Mouse (Mus musculus): ENCODE results near the gene Rsph3a. TPM values are rescaled to one million over a fixed set of nuclear protein-coding genes. Genes with fewer than 3 reads are reported as not detected.
"Not testable (repeated sequence)": the region's sequence is repeated elsewhere in the genome, so short reads cannot be mapped to it uniquely, and the experiment has no call there.

Rsph3a gene
- polyA plus RNA-seq, 1 experiment from 2014 or later: 61.3 TPM

- H3K4me2 ChIP-seq: no peak overlapping the region
- H3K36me3 ChIP-seq: no peaks in the 10 kb centered on the region
- H3K4me3 ChIP-seq (replicated peaks): no peak overlapping the region
- no peak for ATAC-seq (replicated peaks; ENCODE audit: low FRiP score)
- 80% methylated on average over 13 of the region's 13 CpGs for WGBS
- H3K9me3 ChIP-seq (replicated peaks): no peaks in the 10 kb centered on the region
- no peak overlapping the region for H3K9ac ChIP-seq
- 0 out of 2 replicates have a peak overlapping the region, but pooled peaks have one; percentile 18 for H3K27ac ChIP-seq
- H3K4me1 ChIP-seq: peaks cover 6% of the 10 kb centered on the region
- H3K27me3 ChIP-seq: no peaks in the 10 kb centered on the region
Measured at GRCm38 (mm10) chr17:7931096-7931990, 14.1 kb upstream of the Rsph3a start.

GRCm38 (mm10) chr17:7932121-7932520 lies 13.3 kb upstream of the Rsph3a start:
- not testable (repeated sequence) for H3K9me3 ChIP-seq (replicated peaks); H3K27ac ChIP-seq; H3K4me2 ChIP-seq; H3K4me1 ChIP-seq; ATAC-seq (replicated peaks; ENCODE audit: low FRiP score); H3K36me3 ChIP-seq; H3K27me3 ChIP-seq; H3K4me3 ChIP-seq (replicated peaks); H3K9ac ChIP-seq
- 57% methylated on average over 7 of the region's 8 CpGs for WGBS

GRCm38 (mm10) chr17:7939640-7940039 lies 5.8 kb upstream of the Rsph3a start:
- Histone ChIP-seq H3K4me2 (no peak overlapping the region), H3K36me3 (no peaks in the 10 kb centered on the region), H3K9me3 (replicated peaks) (no peaks in the 10 kb centered on the region), H3K4me3 (replicated peaks) (no peak overlapping the region), H3K27me3 (no peaks in the 10 kb centered on the region), H3K9ac (no peak overlapping the region), H3K4me1 (peaks cover under 1% of the 10 kb centered on the region; the same call in 1 of the 2 replicates), H3K27ac (no peak overlapping the region)
- WGBS: 50% methylated on average over 8 of the region's 8 CpGs
- ATAC-seq (replicated peaks; ENCODE audit: low FRiP score): no peak

- H3K4me2 ChIP-seq: peak overlapping the region; percentile 61
- H3K27me3 ChIP-seq; H3K4me1 ChIP-seq; H3K9me3 ChIP-seq (replicated peaks); H3K36me3 ChIP-seq: not testable (repeated sequence)
- peak overlapping the region; percentile 56 for H3K4me3 ChIP-seq (replicated peaks)
- WGBS: 0% methylated on average over 16 of the region's 27 CpGs
- H3K9ac ChIP-seq: peak overlapping the region; percentile 51; the same call in 1 of the 2 replicates
- peak; percentile 62; the same call in 1 of the 2 replicates for ATAC-seq (replicated peaks; ENCODE audit: low FRiP score)
- peak overlapping the region; percentile 96 for H3K27ac ChIP-seq
Measured at GRCm38 (mm10) chr17:7946053-7946627, 726 bp downstream of the Rsph3a start.

- not testable (repeated sequence) for H3K27ac ChIP-seq; H3K4me2 ChIP-seq; H3K4me3 ChIP-seq (replicated peaks); H3K9ac ChIP-seq; H3K9me3 ChIP-seq (replicated peaks); H3K36me3 ChIP-seq; ATAC-seq (replicated peaks; ENCODE audit: low FRiP score); H3K27me3 ChIP-seq; H3K4me1 ChIP-seq
- WGBS: no CpG with 5 or more reads among the region's 4 CpGs
Measured at GRCm38 (mm10) chr17:7951333-7951732, 5.9 kb downstream of the Rsph3a start.

GRCm38 (mm10) chr17:7957242-7957641 lies 11.8 kb downstream of the Rsph3a start:
- H3K4me3 ChIP-seq (replicated peaks); H3K27me3 ChIP-seq; H3K9me3 ChIP-seq (replicated peaks); H3K36me3 ChIP-seq; ATAC-seq (replicated peaks; ENCODE audit: low FRiP score); H3K9ac ChIP-seq; H3K4me2 ChIP-seq; H3K4me1 ChIP-seq; H3K27ac ChIP-seq: not testable (repeated sequence)
- whole genome bisulfite sequencing: 95% methylated on average over 9 of the region's 9 CpGs

- H3K9me3 ChIP-seq (replicated peaks); H3K9ac ChIP-seq; H3K4me2 ChIP-seq; H3K36me3 ChIP-seq; H3K27me3 ChIP-seq; H3K4me3 ChIP-seq (replicated peaks); H3K4me1 ChIP-seq; ATAC-seq (replicated peaks; ENCODE audit: low FRiP score); H3K27ac ChIP-seq: not testable (repeated sequence)
- 84% methylated on average over 4 of the region's 4 CpGs for WGBS
Measured at GRCm38 (mm10) chr17:7963333-7963732, 17.9 kb downstream of the Rsph3a start.

GRCm38 (mm10) chr17:7964398-7964797 lies 19.0 kb downstream of the Rsph3a start:
- not testable (repeated sequence) for H3K27me3 ChIP-seq; ATAC-seq (replicated peaks; ENCODE audit: low FRiP score); H3K36me3 ChIP-seq; H3K27ac ChIP-seq; H3K4me2 ChIP-seq; H3K4me3 ChIP-seq (replicated peaks); H3K9ac ChIP-seq; H3K9me3 ChIP-seq (replicated peaks); H3K4me1 ChIP-seq
- WGBS: 85% methylated on average over 2 of the region's 2 CpGs

- not testable (repeated sequence) for H3K9me3 ChIP-seq (replicated peaks); H3K36me3 ChIP-seq; H3K27me3 ChIP-seq; H3K4me3 ChIP-seq (replicated peaks); H3K4me1 ChIP-seq; ATAC-seq (replicated peaks; ENCODE audit: low FRiP score); H3K27ac ChIP-seq; H3K9ac ChIP-seq; H3K4me2 ChIP-seq
- 82% methylated on average over 5 of the region's 5 CpGs for whole genome bisulfite sequencing
Measured at GRCm38 (mm10) chr17:7968490-7968889, 23.1 kb downstream of the Rsph3a start.

- not testable (repeated sequence) for ATAC-seq (replicated peaks; ENCODE audit: low FRiP score); H3K27ac ChIP-seq; H3K27me3 ChIP-seq; H3K4me1 ChIP-seq; H3K9ac ChIP-seq; H3K9me3 ChIP-seq (replicated peaks); H3K4me3 ChIP-seq (replicated peaks); H3K36me3 ChIP-seq; H3K4me2 ChIP-seq
- 47% methylated on average over 1 of the region's 6 CpGs for WGBS
Measured at GRCm38 (mm10) chr17:7969782-7970181, 24.4 kb downstream of the Rsph3a start.

GRCm38 (mm10) chr17:7983484-7983883 lies 38.1 kb downstream of the Rsph3a start:
- 82% methylated on average over 1 of the region's 2 CpGs for WGBS
- H3K4me2 ChIP-seq; H3K27me3 ChIP-seq; H3K9me3 ChIP-seq (replicated peaks); ATAC-seq (replicated peaks; ENCODE audit: low FRiP score); H3K36me3 ChIP-seq; H3K9ac ChIP-seq; H3K27ac ChIP-seq; H3K4me1 ChIP-seq; H3K4me3 ChIP-seq (replicated peaks): not testable (repeated sequence)

GRCm38 (mm10) chr17:7985597-7985996 lies 40.2 kb downstream of the Rsph3a start:
- H3K27ac ChIP-seq; H3K9me3 ChIP-seq (replicated peaks); ATAC-seq (replicated peaks; ENCODE audit: low FRiP score); H3K9ac ChIP-seq; H3K36me3 ChIP-seq; H3K4me1 ChIP-seq; H3K27me3 ChIP-seq; H3K4me2 ChIP-seq; H3K4me3 ChIP-seq (replicated peaks): not testable (repeated sequence)
- 27% methylated on average over 4 of the region's 4 CpGs for WGBS

All from kidney, embryonic 15.5 days (tissue).